Comparison of ENCODE assay signal across 8 mouse cellular contexts in the genomic region with DNA sequence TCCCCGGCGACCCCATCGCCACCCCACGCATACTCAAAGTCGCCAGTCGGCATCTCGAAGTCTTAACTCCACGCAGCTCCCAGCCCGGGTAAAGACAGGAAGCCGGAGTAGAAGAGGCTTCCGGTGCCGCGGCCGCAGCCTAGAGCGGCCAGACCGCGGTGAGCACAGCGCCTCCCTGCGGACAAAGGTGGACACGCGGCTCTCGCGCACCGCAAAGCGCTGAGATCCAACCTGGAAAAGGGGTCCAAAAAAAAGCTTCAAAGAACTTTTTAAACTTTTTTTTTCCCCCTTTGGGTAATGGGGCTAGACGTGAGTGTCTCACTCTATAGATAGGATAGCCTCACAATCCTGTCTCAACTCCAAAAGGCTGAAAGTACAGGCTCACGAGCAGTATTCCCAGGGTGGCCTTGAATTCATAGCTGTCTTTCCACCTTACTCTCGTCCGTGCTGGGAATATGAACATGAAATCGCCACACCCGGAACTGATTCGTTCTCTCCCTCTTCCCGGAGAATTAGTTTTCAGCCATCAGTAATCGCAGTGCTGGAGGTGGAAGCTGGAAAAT. TPM values are rescaled to one million over a fixed set of nuclear protein-coding genes. Genes with fewer than 3 reads are reported as not detected.
DNase-seq lines count a peak whose midpoint lies in the region; ATAC-seq lines count a peak whose summit lies in the region.

TSS of gene Eif3g (minus strand) at position 113 of the 563 bp plus-strand sequence.

- no peaks in the 10 kb centered on the region for H3K27me3 ChIP-seq in hindbrain, embryonic 15.5 days

- H3K4me1 ChIP-seq in hindbrain, embryonic 15.5 days (replicated peaks) = peaks cover 14% of the 10 kb centered on the region

- peak; percentile 89 for ATAC-seq in hindbrain, embryonic 15.5 days (ENCODE audit: low FRiP score, low read depth)
- peak; percentile 82 for ATAC-seq in megakaryocyte progenitor cell, adult 5-6 weeks (replicated peaks; ENCODE audit: poor library complexity)

- H3K36me3 ChIP-seq in hindbrain, embryonic 15.5 days = peaks cover 34% of the 10 kb centered on the region

- H3K4me2 ChIP-seq in hindbrain, embryonic 15.5 days = peak within 1 kb of the TSS; percentile 97

- H3K9me3 ChIP-seq in hindbrain, embryonic 15.5 days = no peaks in the 10 kb centered on the region

- H3K27ac ChIP-seq in hindbrain, embryonic 15.5 days (replicated peaks) = peak within 1 kb of the TSS; percentile 53; the same call in 1 of the 2 replicates

- H3K4me3 ChIP-seq in hindbrain, embryonic 15.5 days = peak within 1 kb of the TSS; percentile 85

- peak; percentile 83 for DNase-seq in adipocyte (ENCODE audit: low spot score)
- DNase-seq in cerebellum, postnatal 4 days (ENCODE audit: low spot score in 2 of 2) = peak; percentile 87
- peak; percentile 83 for DNase-seq in gastrocnemius, adult 18-20 months (ENCODE audit: low spot score)
- peak; percentile 79 to 90 for DNase-seq in left cerebral cortex, postnatal 10 days (ENCODE audit: extremely low spot score in 1 of 2, low spot score in 2 of 2)
- DNase-seq in right cerebral cortex, postnatal 10 days (ENCODE audit: low spot score in 2 of 2) = peak; percentile 88 to 91
- DNase-seq in urinary bladder, postnatal 14 days (ENCODE audit: low spot score) = peak; percentile 88

- intact Hi-C loops in left cerebral cortex, postnatal 10 days (cut with DNase I) = no loop called here

- 5% methylated on average over 34 of the region's 34 CpGs for WGBS in hindbrain, embryonic 15.5 days

- peak within 1 kb of the TSS; percentile 88 for H3K9ac ChIP-seq in hindbrain, embryonic 15.5 days

RNA-seq across cellular contexts. Expression of gene Eif3g, which starts in this region (rescaled TPM):
- total RNA-seq in gastrocnemius, adult 18-20 months (2021) = 100 to 1,000 TPM in 1 of 2 experiments, 10 to 100 TPM in 1; 98.6 to 100 TPM
- polyA plus RNA-seq in hindbrain, embryonic 15.5 days (2015; fragmentation: Nextera tagmentation; extraction: Ambion mirVana) = 249 and 256 TPM in 2 replicates
- total RNA-seq in left cerebral cortex, postnatal 10 days (2021) = 100 to 1,000 TPM; 120 to 127 TPM
- total RNA-seq in megakaryocyte progenitor cell, adult 5-6 weeks (2015) = 211 and 217 TPM in 2 replicates
- 234 and 248 TPM in 2 replicates for total RNA-seq in megakaryocyte progenitor cell, adult 5-6 weeks (2017)

Comparison
In these comparisons a context has a peak if more than half of its experiments do, and no peak if none do; other contexts are left out.
1. Peak in every context shown above with its lines: DNase-seq, ATAC-seq, H3K4me3 ChIP-seq and H3K27ac ChIP-seq.